Mouse (Mus musculus) heart, adult 2 months (tissue): ENCODE data around the gene Aqp9.

Experiments used
- CTCF ChIP-seq: fragments of 200-600 bp; IDR thresholded peaks from 2 replicates; pipeline ENCODE4 v1.8.1; 2022; ENCODE audit warnings: antibody characterized with exemption, mild to moderate bottlenecking, moderate library complexity
- EP300 ChIP-seq: fragments of 200-500 bp; IDR thresholded peaks from 2 replicates; pipeline ENCODE4 v1.6.1; 2011; ENCODE audit warnings: low read depth, low read length, control low read depth; ENCODE audit not compliant: insufficient read depth
- POLR2A ChIP-seq: fragments of 200-500 bp; IDR thresholded peaks from 2 replicates; pipeline ENCODE4 v1.6.1; 2011; ENCODE audit warnings: mild to moderate bottlenecking, low read depth, low read length, control low read depth; ENCODE audit not compliant: insufficient read depth

GRCm38 (mm10) chr9:71175686-71176085, 7.2 kb upstream of the Aqp9 start:
- no peak for TF ChIP-seq CTCF
- TF ChIP-seq POLR2A: no peak
- TF ChIP-seq EP300: no peak
